14 mouse cellular contexts compared by ENCODE assay signal in the genomic region with DNA sequence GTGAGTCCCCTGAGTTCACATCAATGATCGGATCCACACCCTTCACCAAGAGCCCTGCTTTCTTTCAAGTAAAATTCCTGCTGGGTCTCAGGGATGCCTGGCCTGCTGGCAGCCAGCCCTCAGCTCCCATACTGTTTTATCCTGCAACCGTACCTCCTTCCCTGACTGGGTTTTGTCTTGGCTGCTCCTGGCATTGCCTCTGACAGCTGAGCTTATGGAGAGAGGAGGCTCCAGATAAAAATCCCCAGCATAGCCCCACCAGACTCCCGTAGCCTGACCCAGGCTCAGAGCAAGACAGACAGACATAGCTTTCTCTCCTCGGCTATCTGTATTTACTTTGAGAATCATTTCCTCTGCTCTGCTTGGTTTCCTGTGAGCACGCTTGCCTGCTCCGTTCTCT.
DNase-seq lines count a peak whose midpoint lies in the region; ATAC-seq and TF ChIP-seq lines count a peak whose summit lies in the region.
"Had no signal": no experiment of that assay in that cellular context is flagged by ENCODE, and none has a peak within 500 bp of the region (broad histone marks: within the 10 kb centered on the region; RNA-seq: fewer than 3 reads in every experiment).

No protein-coding gene starts in this region.

- ATAC-seq in heart, embryonic 13.5 days (ENCODE audit: extremely low read depth, insufficient number of reproducible peaks, low FRiP score, low TSS enrichment) = peak; percentile 61; the same call in 1 of the 2 replicates
- ATAC-seq in limb, embryonic 15.5 days (ENCODE audit: insufficient number of reproducible peaks, low FRiP score, low TSS enrichment, low read depth) = no peak
- ATAC-seq in neural tube, embryonic 15.5 days (ENCODE audit: low FRiP score) = no peak
- ATAC-seq: forebrain, embryonic 14.5 days had no signal

- no peaks in the 10 kb centered on the region for H3K9me3 ChIP-seq in heart, embryonic 13.5 days
- no peaks in the 10 kb centered on the region for H3K9me3 ChIP-seq in limb, embryonic 15.5 days
- H3K9me3 ChIP-seq in neural tube, embryonic 15.5 days (replicated peaks) = no peaks in the 10 kb centered on the region
- H3K9me3 ChIP-seq: hindbrain, embryonic 12.5 days; liver, embryonic 15.5 days had no signal

- WGBS in thymus, adult 2 months = 47% methylated on average over 6 of the region's 6 CpGs
- 17% methylated on average over 6 of the region's 6 CpGs for WGBS in heart, embryonic 13.5 days
- whole genome bisulfite sequencing in limb, embryonic 15.5 days = 52% methylated on average over 6 of the region's 6 CpGs
- 80% methylated on average over 6 of the region's 6 CpGs for WGBS in neural tube, embryonic 15.5 days

- H3K27ac ChIP-seq in thymus, adult 2 months (ENCODE audit: control insufficient read depth, insufficient read depth, low read length) = 0 out of 2 replicates have a peak overlapping the region, but pooled peaks have one; percentile 18
- peak overlapping the region; percentile 76 for H3K27ac ChIP-seq in heart, embryonic 13.5 days (replicated peaks)
- peak overlapping the region; percentile 78 for H3K27ac ChIP-seq in limb, embryonic 15.5 days
- H3K27ac ChIP-seq in neural tube, embryonic 15.5 days (replicated peaks) = no peak overlapping the region
- H3K27ac ChIP-seq: hindbrain, embryonic 12.5 days; liver, embryonic 15.5 days had no signal

- H3K27me3 ChIP-seq in thymus, adult 2 months (ENCODE audit: control insufficient read depth, insufficient read depth, low read length) = no peaks in the 10 kb centered on the region
- peaks cover 43% of the 10 kb centered on the region for H3K27me3 ChIP-seq in heart, embryonic 13.5 days (replicated peaks)
- H3K27me3 ChIP-seq in limb, embryonic 15.5 days = 0 out of 2 replicates have a peak, but pooled peaks cover 3% of the 10 kb centered on the region
- no peaks in the 10 kb centered on the region for H3K27me3 ChIP-seq in neural tube, embryonic 15.5 days (replicated peaks)
- H3K27me3 ChIP-seq: hindbrain, embryonic 12.5 days had no signal

- TF ChIP-seq CTCF in thymus, adult 2 months (IDR thresholded peaks at IDR 0.05; ENCODE audit: borderline replicate concordance, control insufficient read depth, extremely low read depth, insufficient read depth, low read length, poor library complexity) = no peak

- H3K36me3 ChIP-seq in thymus, adult 2 months (ENCODE audit: control insufficient read depth, insufficient read depth, low read length) = no peaks in the 10 kb centered on the region
- H3K36me3 ChIP-seq in heart, embryonic 13.5 days = no peaks in the 10 kb centered on the region
- H3K36me3 ChIP-seq in limb, embryonic 15.5 days = no peaks in the 10 kb centered on the region
- no peaks in the 10 kb centered on the region for H3K36me3 ChIP-seq in neural tube, embryonic 15.5 days
- H3K36me3 ChIP-seq: hindbrain, embryonic 12.5 days; liver, embryonic 15.5 days had no signal

- H3K4me2 ChIP-seq in heart, embryonic 13.5 days = peak overlapping the region; percentile 46
- no peak overlapping the region for H3K4me2 ChIP-seq in limb, embryonic 15.5 days
- no peak overlapping the region for H3K4me2 ChIP-seq in neural tube, embryonic 15.5 days
- H3K4me2 ChIP-seq: hindbrain, embryonic 12.5 days; liver, embryonic 15.5 days had no signal

- no peak overlapping the region for H3K4me3 ChIP-seq in thymus, adult 2 months (ENCODE audit: control insufficient read depth, insufficient read depth, low read length)
- H3K4me3 ChIP-seq in heart, embryonic 13.5 days = no peak overlapping the region
- no peak overlapping the region for H3K4me3 ChIP-seq in limb, embryonic 15.5 days
- H3K4me3 ChIP-seq in neural tube, embryonic 15.5 days (replicated peaks) = no peak overlapping the region
- H3K4me3 ChIP-seq: hindbrain, embryonic 12.5 days; liver, embryonic 15.5 days; myocyte had no signal

- no peak for DNase-seq in thymus, adult 2 months
- DNase-seq in thymus, postnatal 36 days = no peak
- no peak for DNase-seq in ovary, postnatal 14 days (ENCODE audit: low spot score)
- DNase-seq in layer of hippocampus, adult 11-12 months (ENCODE audit: low spot score) = no peak
- DNase-seq: cerebellum, adult 9-10 months; right cerebral cortex, postnatal 14 days; thymus, postnatal 25 days had no signal

- H3K9ac ChIP-seq in heart, embryonic 13.5 days = no peak overlapping the region; the same call in 1 of the 2 replicates
- no peak overlapping the region for H3K9ac ChIP-seq in limb, embryonic 15.5 days
- no peak overlapping the region for H3K9ac ChIP-seq in neural tube, embryonic 15.5 days (replicated peaks)
- H3K9ac ChIP-seq: hindbrain, embryonic 12.5 days; liver, embryonic 15.5 days had no signal

- TF ChIP-seq POLR2A in thymus, adult 2 months (IDR thresholded peaks at IDR 0.05; ENCODE audit: control insufficient read depth, extremely low read depth, insufficient read depth, low read length, poor library complexity) = no peak

- peaks cover 9% of the 10 kb centered on the region for H3K4me1 ChIP-seq in thymus, adult 2 months (replicated peaks; ENCODE audit: control insufficient read depth, insufficient read depth, low read length)
- H3K4me1 ChIP-seq in heart, embryonic 13.5 days = peaks cover 22% of the 10 kb centered on the region
- peaks cover 23% of the 10 kb centered on the region for H3K4me1 ChIP-seq in limb, embryonic 15.5 days
- H3K4me1 ChIP-seq in neural tube, embryonic 15.5 days = no peaks in the 10 kb centered on the region
- H3K4me1 ChIP-seq: hindbrain, embryonic 12.5 days; liver, embryonic 15.5 days had no signal
